Mouse (Mus musculus) G1E (cell line): ENCODE measurements around the gene Gpd1.

Source experiments
- CTCF ChIP-seq: IDR thresholded peaks from 2 replicates; pipeline ENCODE4 v1.5.1; 2012; ENCODE audit warnings: low read depth, low read length, inconsistent platforms, mixed read lengths
- GATA1 ChIP-seq: IDR thresholded peaks from 2 replicates; pipeline ENCODE4 v1.6.1; 2012; ENCODE audit warnings: borderline replicate concordance, low read length, inconsistent platforms, mixed read lengths

- TF ChIP-seq CTCF (no peak), GATA1 (no peak)
These were observed 15.9 kb downstream of the Gpd1 start for GRCm38 (mm10) chr15:99733186-99733585.
